Mouse (Mus musculus) C2C12 (cell line): Measurements from ENCODE around the gene Rpl4. TPM values are rescaled to one million over a fixed set of nuclear protein-coding genes. Genes with fewer than 3 reads are reported as not detected.

Experiments used
- H3K27me3 ChIP-seq: one replicate; pipeline ENCODE4 v1.6.1; 2011; ENCODE audit not compliant: control insufficient read depth, insufficient read depth, insufficient read length
- H3K36me3 ChIP-seq: one replicate; pipeline ENCODE4 v1.6.1; 2011; ENCODE audit not compliant: control insufficient read depth, insufficient read depth
- H3K4me3 ChIP-seq: one replicate; pipeline ENCODE4 v1.5.1; 2011; ENCODE audit warnings: mild to moderate bottlenecking, control low read depth; ENCODE audit not compliant: poor library complexity, insufficient read depth, severe bottlenecking
- H3K79me2 ChIP-seq: one replicate; pipeline ENCODE4 v1.6.1; 2011; ENCODE audit not compliant: control insufficient read depth, insufficient read depth
- H3K79me3 ChIP-seq: one replicate; pipeline ENCODE4 v1.6.1; 2011; ENCODE audit warnings: low read depth, control low read depth
- H3ac ChIP-seq: one replicate; pipeline ENCODE3; 2011; ENCODE audit warnings: low read depth; ENCODE audit not compliant: control insufficient read depth, insufficient read length
- CEBPB ChIP-seq: IDR thresholded peaks from one replicate; pipeline ENCODE4 v1.6.1; 2011; ENCODE audit warnings: low read depth, mild to moderate bottlenecking, control low read depth, moderate library complexity
- CTCF ChIP-seq: IDR thresholded peaks from one replicate; pipeline ENCODE4 v1.5.1; 2011; ENCODE audit not compliant: control insufficient read depth, insufficient read depth, insufficient read length
- FOSL1 ChIP-seq: IDR thresholded peaks from one replicate; pipeline ENCODE4 v1.8.0; 2011; ENCODE audit warnings: mild to moderate bottlenecking, low read length; ENCODE audit not compliant: poor library complexity, insufficient read depth, severe bottlenecking
- MAX ChIP-seq: IDR thresholded peaks from one replicate; pipeline ENCODE4 v1.6.1; 2011; ENCODE audit warnings: mild to moderate bottlenecking, control low read depth
- MYOD1 ChIP-seq: IDR thresholded peaks from one replicate; pipeline ENCODE4 v1.6.1; 2011; ENCODE audit warnings: low read depth; ENCODE audit not compliant: control insufficient read depth, insufficient read length
- MYOG ChIP-seq: IDR thresholded peaks from one replicate; pipeline ENCODE4 v1.6.1; 2011; ENCODE audit not compliant: control insufficient read depth, insufficient read length; ENCODE audit errors: extremely low read depth
- USF1 ChIP-seq: IDR thresholded peaks from one replicate; pipeline ENCODE4 v1.6.1; 2011; ENCODE audit warnings: low read depth, mild to moderate bottlenecking, control low read depth, moderate library complexity
- polyA plus RNA-seq: library from polyadenylated mRNA; unstranded; fragments of >200 nt; fragmentation: generic; extraction: Trizol; gene quantifications from one replicate; pipeline ENCODE4 v1.2.1, GENCODE M21; 2012; ENCODE audit warnings: missing spikeins

Rpl4 gene
- polyA plus RNA-seq, 1 experiment: 1,235 TPM

DNA sequence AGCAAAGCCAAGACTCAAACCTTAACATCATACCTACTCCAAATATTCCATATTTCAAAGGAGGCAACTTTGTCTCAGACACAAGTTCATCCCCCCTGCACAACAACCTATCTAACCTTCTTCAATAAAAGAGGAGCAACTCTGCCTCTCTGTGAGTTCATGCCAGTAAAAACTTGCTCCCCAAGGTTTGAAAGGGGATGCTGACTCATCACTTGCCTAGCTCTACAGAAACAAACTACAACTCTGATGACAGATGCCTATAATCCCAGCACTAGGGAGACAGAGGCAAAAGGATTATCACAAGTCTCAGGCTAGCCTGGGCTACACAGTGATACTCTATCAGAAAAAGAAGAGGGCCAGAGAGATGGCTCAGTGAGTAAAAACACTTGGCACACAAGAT is 44.7 kb downstream of the Rpl4 start:
- no peak overlapping the region for H3ac ChIP-seq
- no peaks in the 10 kb centered on the region for H3K27me3 ChIP-seq
- TF ChIP-seq MYOD1: no peak
- TF ChIP-seq MAX: no peak
- TF ChIP-seq CTCF: no peak
- no peak for TF ChIP-seq FOSL1
- no peak for TF ChIP-seq MYOG
- TF ChIP-seq CEBPB: no peak
- no peak for TF ChIP-seq USF1
- peaks cover 3% of the 10 kb centered on the region for H3K36me3 ChIP-seq
- H3K4me3 ChIP-seq: no peak overlapping the region
- H3K79me2 ChIP-seq: peaks cover 62% of the 10 kb centered on the region
- peaks cover 12% of the 10 kb centered on the region for H3K79me3 ChIP-seq

DNA sequence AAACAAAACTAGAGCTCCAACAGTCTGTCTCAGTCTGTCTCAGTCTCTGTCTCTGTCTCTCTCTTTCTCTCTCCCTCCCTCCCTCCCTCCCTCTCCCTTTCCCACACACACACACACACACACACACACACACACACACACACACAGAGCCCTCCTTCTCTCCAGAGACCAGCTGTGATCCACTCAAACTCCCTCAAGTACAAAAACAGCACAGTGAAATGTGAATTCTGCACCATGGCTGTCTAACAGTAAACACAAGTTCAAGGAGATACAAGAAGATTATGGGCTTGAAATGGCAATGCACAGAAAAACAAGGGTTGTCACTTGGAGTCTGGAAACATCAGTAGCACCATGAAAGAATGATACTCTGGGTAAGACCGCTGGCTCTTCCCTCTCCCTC is 46.1 kb downstream of the Rpl4 start:
- H3K27me3 ChIP-seq: no peaks in the 10 kb centered on the region
- H3K4me3 ChIP-seq: no peak overlapping the region
- TF ChIP-seq MAX (no peak), MYOG (no peak), CTCF (no peak), MYOD1 (no peak), FOSL1 (no peak), USF1 (no peak), CEBPB (no peak)
- no peak overlapping the region for H3ac ChIP-seq
- no peaks in the 10 kb centered on the region for H3K36me3 ChIP-seq
- peaks cover 12% of the 10 kb centered on the region for H3K79me3 ChIP-seq
- peaks cover 62% of the 10 kb centered on the region for H3K79me2 ChIP-seq

DNA sequence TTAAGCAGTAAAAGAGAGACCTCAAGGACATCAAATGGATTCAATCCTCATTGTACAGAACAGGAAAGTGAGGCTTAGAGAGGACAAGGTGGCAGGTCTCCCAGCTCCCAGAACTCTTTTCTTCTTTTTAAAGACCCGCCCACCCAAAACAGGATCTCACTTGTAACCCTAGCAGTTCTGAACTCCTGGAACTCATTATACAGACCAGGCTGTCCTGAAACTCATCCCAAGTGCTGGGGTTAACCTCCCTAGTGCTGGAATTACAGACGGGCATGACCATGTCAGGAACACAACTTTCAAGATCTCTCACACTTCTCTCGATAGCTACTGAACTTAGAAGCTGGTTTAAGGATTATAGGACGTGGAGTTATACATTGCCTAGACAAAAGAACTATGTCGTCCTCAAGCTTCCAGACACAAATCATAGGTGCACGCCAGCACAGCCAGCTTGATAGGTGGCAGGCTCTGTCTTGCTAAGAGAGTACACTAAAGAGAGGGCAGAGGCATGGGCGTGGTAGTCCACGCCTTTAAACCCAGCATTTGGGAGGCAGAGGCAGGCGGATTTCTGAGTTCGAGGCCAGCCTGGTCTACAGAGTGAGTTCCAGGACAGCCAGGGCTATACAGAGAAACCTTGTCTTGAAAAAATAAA is 46.7 kb downstream of the Rpl4 start:
- peaks cover 66% of the 10 kb centered on the region for H3K79me2 ChIP-seq
- no peak overlapping the region for H3K4me3 ChIP-seq
- TF ChIP-seq MYOD1 (no peak), MYOG (no peak), USF1 (no peak), MAX (no peak), CEBPB (no peak), CTCF (no peak), FOSL1 (no peak)

DNA sequence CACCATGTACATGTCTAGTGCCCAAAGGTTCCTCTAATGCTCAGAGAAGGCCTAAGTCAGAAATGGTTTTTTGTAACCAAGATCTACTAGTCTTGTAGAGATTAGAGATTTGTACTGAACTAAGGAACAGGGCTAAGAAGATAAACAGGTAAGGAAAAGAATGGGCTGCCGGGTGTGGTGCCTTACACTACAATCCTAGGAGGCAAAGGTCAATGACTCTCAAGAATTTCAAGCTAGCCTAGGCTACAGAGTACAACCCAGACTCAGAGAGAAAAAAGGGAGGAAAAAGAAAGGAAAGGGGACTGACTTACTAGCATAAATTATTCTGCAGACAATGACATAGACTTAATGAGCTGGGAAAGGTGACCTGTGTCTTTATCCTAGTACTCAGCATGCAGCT is 47.4 kb downstream of the Rpl4 start:
- H3K79me2 ChIP-seq: peaks cover 67% of the 10 kb centered on the region
- H3ac ChIP-seq: no peak overlapping the region
- no peak for TF ChIP-seq FOSL1
- TF ChIP-seq USF1: no peak
- no peak for TF ChIP-seq MAX
- no peak for TF ChIP-seq CTCF
- TF ChIP-seq MYOD1: no peak
- no peak for TF ChIP-seq MYOG
- TF ChIP-seq CEBPB: no peak
- H3K27me3 ChIP-seq: no peaks in the 10 kb centered on the region
- no peaks in the 10 kb centered on the region for H3K36me3 ChIP-seq
- H3K4me3 ChIP-seq: no peak overlapping the region
- peaks cover 10% of the 10 kb centered on the region for H3K79me3 ChIP-seq

More for the DNA sequence above, 46.7 kb downstream of the Rpl4 start:
- H3K79me3 ChIP-seq: peaks cover 12% of the 10 kb centered on the region
- H3K27me3 ChIP-seq: no peaks in the 10 kb centered on the region
- no peaks in the 10 kb centered on the region for H3K36me3 ChIP-seq
- H3ac ChIP-seq: no peak overlapping the region

DNA sequence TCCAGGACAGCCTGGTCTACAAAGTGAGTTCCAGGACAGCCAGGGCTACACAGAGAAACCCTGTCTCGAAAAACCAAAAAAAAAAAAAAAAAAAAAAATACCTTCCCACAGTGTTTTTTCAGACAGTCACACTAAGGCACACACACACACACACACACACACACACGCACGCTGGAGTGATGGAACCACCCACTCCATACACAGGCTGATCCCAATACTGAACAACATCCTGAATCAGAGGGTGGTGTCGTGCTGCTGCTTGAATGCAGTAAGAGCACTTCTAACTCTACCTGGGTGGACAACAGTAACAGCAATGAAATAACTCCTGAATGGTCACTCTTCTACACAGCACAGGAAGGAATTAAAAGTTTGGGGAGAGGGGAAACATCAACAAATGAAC is 48.3 kb downstream of the Rpl4 start:
- no peaks in the 10 kb centered on the region for H3K36me3 ChIP-seq
- H3K79me3 ChIP-seq: peaks cover 8% of the 10 kb centered on the region
- TF ChIP-seq CEBPB (no peak), MYOD1 (no peak), CTCF (no peak), FOSL1 (no peak), MYOG (no peak), MAX (no peak), USF1 (no peak)
- no peaks in the 10 kb centered on the region for H3K27me3 ChIP-seq
- H3K4me3 ChIP-seq: no peak overlapping the region
- H3K79me2 ChIP-seq: peaks cover 58% of the 10 kb centered on the region
- no peak overlapping the region for H3ac ChIP-seq
